Mouse (Mus musculus) hindbrain, embryonic 12.5 days (tissue): ENCODE measurements around the gene Ttc37. TPM values are rescaled to one million over a fixed set of nuclear protein-coding genes. Genes with fewer than 3 reads are reported as not detected.

ENCODE experiments used
- ATAC-seq: fragments of 200-750 bp; cut with Nextera tagmentation; 2 replicates; pipeline ENCODE4 v1.8.0; 2017; ENCODE audit warnings: moderate TSS enrichment; ENCODE audit not compliant: low FRiP score
- H3K27ac ChIP-seq: fragments of 300-500 bp; sonication (generic); 2 replicates; pipeline ENCODE4 v1.5.1; 2016; ENCODE audit warnings: mild to moderate bottlenecking
- H3K27me3 ChIP-seq: fragments of 300-500 bp; sonication (generic); 2 replicates; pipeline ENCODE4 v1.6.1; 2016; ENCODE audit warnings: mild to moderate bottlenecking
- H3K36me3 ChIP-seq: fragments of 300-500 bp; sonication (generic); 2 replicates; pipeline ENCODE4 v1.6.1; 2016; ENCODE audit warnings: mild to moderate bottlenecking
- H3K4me1 ChIP-seq: fragments of 300-500 bp; sonication (generic); 2 replicates; pipeline ENCODE4 v1.6.1; 2016
- H3K4me2 ChIP-seq: fragments of 300-500 bp; sonication (generic); replicated peaks from 2 replicates; pipeline ENCODE4 v1.6.1; 2016; ENCODE audit warnings: mild to moderate bottlenecking
- H3K4me3 ChIP-seq: fragments of 300-500 bp; sonication (generic); 2 replicates; pipeline ENCODE4 v1.5.1; 2016; ENCODE audit warnings: mild to moderate bottlenecking
- H3K9ac ChIP-seq: fragments of 300-500 bp; sonication (generic); 2 replicates; pipeline ENCODE4 v1.6.1; 2016; ENCODE audit warnings: mild to moderate bottlenecking, moderate library complexity
- H3K9me3 ChIP-seq: fragments of 300-500 bp; sonication (generic); replicated peaks from 2 replicates; pipeline ENCODE4 v1.6.1; 2016; ENCODE audit warnings: mild to moderate bottlenecking
- WGBS: fragments of 180-500 bp; shearing (Covaris S2); methylation state at CpG from one replicate; pipeline ENCODE4 v1.1.7; 2016; 5-methylcytosine and 5-hydroxymethylcytosine counted together
- polyA plus RNA-seq: library from polyadenylated mRNA; unstranded; fragments of >200 nt; fragmentation: Nextera tagmentation; extraction: Ambion mirVana; gene quantifications from 2 replicates; pipeline ENCODE4 v1.2.1, GENCODE M21; 2016

The Ttc37 gene
- polyA plus RNA-seq, 1 experiment from 2014 or later: 14.5 TPM

- Histone ChIP-seq H3K4me2 (no peak overlapping the region), H3K9ac (no peak overlapping the region), H3K27me3 (no peaks in the 10 kb centered on the region), H3K9me3 (no peaks in the 10 kb centered on the region), H3K4me1 (no peaks in the 10 kb centered on the region), H3K4me3 (no peak overlapping the region), H3K27ac (no peak overlapping the region), H3K36me3 (peaks cover 33% of the 10 kb centered on the region)
- no peak for ATAC-seq
- WGBS: 98% methylated on average over 5 of the region's 5 CpGs
Measured at GRCm38 (mm10) chr13:76187651-76188050, 89.1 kb downstream of the Ttc37 start.

GRCm38 (mm10) chr13:76189190-76189589, 90.7 kb downstream of the Ttc37 start:
- Histone ChIP-seq H3K9me3 (no peaks in the 10 kb centered on the region), H3K4me3 (no peak overlapping the region), H3K4me2 (no peak overlapping the region), H3K4me1 (no peaks in the 10 kb centered on the region), H3K27ac (no peak overlapping the region), H3K27me3 (no peaks in the 10 kb centered on the region), H3K9ac (no peak overlapping the region), H3K36me3 (peaks cover 34% of the 10 kb centered on the region)
- 0 out of 2 replicates have a peak, but pooled peaks have one; percentile 43 for ATAC-seq
- WGBS: 81% methylated on average over 3 of the region's 3 CpGs

- H3K36me3 ChIP-seq: peaks cover 34% of the 10 kb centered on the region
- H3K27ac ChIP-seq: no peak overlapping the region
- ATAC-seq: no peak
- no peak overlapping the region for H3K9ac ChIP-seq
- no peak overlapping the region for H3K4me2 ChIP-seq
- H3K9me3 ChIP-seq: no peaks in the 10 kb centered on the region
- no peak overlapping the region for H3K4me3 ChIP-seq
- WGBS: 85% methylated on average over 3 of the region's 3 CpGs
- H3K4me1 ChIP-seq: no peaks in the 10 kb centered on the region
- H3K27me3 ChIP-seq: no peaks in the 10 kb centered on the region
Measured at GRCm38 (mm10) chr13:76190273-76190672, 91.7 kb downstream of the Ttc37 start.

- H3K9ac ChIP-seq: no peak overlapping the region
- H3K9me3 ChIP-seq: no peaks in the 10 kb centered on the region
- no peak for ATAC-seq
- no peaks in the 10 kb centered on the region for H3K27me3 ChIP-seq
- H3K27ac ChIP-seq: no peak overlapping the region
- no peak overlapping the region for H3K4me2 ChIP-seq
- H3K36me3 ChIP-seq: peaks cover 24% of the 10 kb centered on the region
- no peak overlapping the region for H3K4me3 ChIP-seq
- no peaks in the 10 kb centered on the region for H3K4me1 ChIP-seq
Measured at GRCm38 (mm10) chr13:76194937-76195336, 96.4 kb downstream of the Ttc37 start.

GRCm38 (mm10) chr13:76195431-76196138, 97.1 kb downstream of the Ttc37 start:
- 90% methylated on average over 8 of the region's 8 CpGs for WGBS
- peaks cover 21% of the 10 kb centered on the region for H3K36me3 ChIP-seq
- no peak overlapping the region for H3K4me2 ChIP-seq
- no peaks in the 10 kb centered on the region for H3K27me3 ChIP-seq
- no peak overlapping the region for H3K9ac ChIP-seq
- H3K4me1 ChIP-seq: no peaks in the 10 kb centered on the region
- no peak overlapping the region for H3K27ac ChIP-seq
- H3K4me3 ChIP-seq: no peak overlapping the region
- peak; percentile 57; the same call in 1 of the 2 replicates for ATAC-seq
- no peaks in the 10 kb centered on the region for H3K9me3 ChIP-seq

GRCm38 (mm10) chr13:76197297-76197848, 98.8 kb downstream of the Ttc37 start:
- WGBS: 88% methylated on average over 3 of the region's 3 CpGs
- Histone ChIP-seq H3K4me3 (no peak overlapping the region), H3K9ac (no peak overlapping the region), H3K4me1 (no peaks in the 10 kb centered on the region), H3K9me3 (no peaks in the 10 kb centered on the region), H3K27ac (no peak overlapping the region), H3K4me2 (no peak overlapping the region), H3K36me3 (peaks cover 4% of the 10 kb centered on the region; the same call in 1 of the 2 replicates), H3K27me3 (no peaks in the 10 kb centered on the region)
- no peak for ATAC-seq

GRCm38 (mm10) chr13:76199943-76200342, 101.4 kb downstream of the Ttc37 start:
- Histone ChIP-seq H3K4me2 (no peak overlapping the region), H3K27ac (no peak overlapping the region), H3K4me1 (no peaks in the 10 kb centered on the region), H3K36me3 (no peaks in the 10 kb centered on the region), H3K27me3 (no peaks in the 10 kb centered on the region), H3K9ac (no peak overlapping the region), H3K4me3 (no peak overlapping the region), H3K9me3 (no peaks in the 10 kb centered on the region)
- 82% methylated on average over 4 of the region's 4 CpGs for WGBS
- no peak for ATAC-seq

- WGBS: 86% methylated on average over 2 of the region's 2 CpGs
- no peak for ATAC-seq
Measured at GRCm38 (mm10) chr13:76214928-76215327, 116.4 kb downstream of the Ttc37 start.

GRCm38 (mm10) chr13:76215397-76215796, 116.9 kb downstream of the Ttc37 start:
- Histone ChIP-seq H3K36me3 (no peaks in the 10 kb centered on the region), H3K4me3 (no peak overlapping the region), H3K4me1 (no peaks in the 10 kb centered on the region), H3K9me3 (no peaks in the 10 kb centered on the region), H3K4me2 (no peak overlapping the region), H3K27me3 (no peaks in the 10 kb centered on the region), H3K9ac (no peak overlapping the region), H3K27ac (no peak overlapping the region)
- no peak for ATAC-seq
- 46% methylated on average over 2 of the region's 2 CpGs for WGBS

More at GRCm38 (mm10) chr13:76214928-76215327, 116.4 kb downstream of the Ttc37 start:
- no peak overlapping the region for H3K4me2 ChIP-seq
- no peaks in the 10 kb centered on the region for H3K9me3 ChIP-seq
- no peaks in the 10 kb centered on the region for H3K36me3 ChIP-seq
- H3K4me1 ChIP-seq: no peaks in the 10 kb centered on the region
- no peak overlapping the region for H3K9ac ChIP-seq
- H3K4me3 ChIP-seq: no peak overlapping the region
- no peaks in the 10 kb centered on the region for H3K27me3 ChIP-seq
- H3K27ac ChIP-seq: no peak overlapping the region

Other genes with a start within 250 kb of the Ttc37 start
- 54.9 and 56.6 TPM in 2 replicates for gene Rhobtb3, start 154.8 kb upstream of the Ttc37 start, polyA plus RNA-seq
- gene Spata9, start 131.6 kb upstream of the Ttc37 start, polyA plus RNA-seq: 0.98 and 1.4 TPM in 2 replicates
- 19.7 and 20.4 TPM in 2 replicates for gene Rfesd, start 80.0 kb upstream of the Ttc37 start, polyA plus RNA-seq
- gene Gpr150, start 41.7 kb upstream of the Ttc37 start, polyA plus RNA-seq: 0.65 and 0.98 TPM in 2 replicates
- 4.9 and 5.5 TPM in 2 replicates for gene Arsk, start 74 bp upstream of the Ttc37 start, polyA plus RNA-seq
- gene Fam81b, start 206.3 kb downstream of the Ttc37 start, polyA plus RNA-seq: 1.5 and 2.6 TPM in 2 replicates